Mouse (Mus musculus): ENCODE measurements around the gene Med12l.

DNA sequence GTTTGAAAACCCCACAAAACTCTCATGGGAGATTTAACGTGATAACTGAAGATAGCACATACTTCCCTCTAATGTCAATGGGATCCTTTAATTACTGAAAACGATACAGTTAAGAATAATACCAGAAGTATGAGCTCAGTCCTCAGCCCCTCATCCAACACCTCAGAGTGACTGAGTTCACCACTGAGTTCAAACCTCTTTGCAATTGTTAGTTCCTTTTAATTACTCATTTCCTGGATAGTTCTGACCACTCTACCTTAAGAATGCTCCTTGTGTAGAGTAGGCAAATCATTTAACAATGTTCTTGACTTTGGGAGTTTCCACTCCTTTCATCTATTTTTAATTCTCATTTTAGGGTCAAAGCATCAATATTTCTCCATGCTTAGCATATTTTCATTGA is 213.7 kb downstream of the Med12l start:
- no peak for TF ChIP-seq GATA1 (IDR thresholded peaks at IDR 0.05; ENCODE audit: low read length)
- TF ChIP-seq TAL1 (IDR thresholded peaks at IDR 0.05; ENCODE audit: low read length) = no peak

All from erythroblast, embryonic 14.5 days (primary cell).